Mouse (Mus musculus) spleen, adult 2 months (tissue): ENCODE results near the gene Ankrd23. TPM values are rescaled to one million over a fixed set of nuclear protein-coding genes. Genes with fewer than 3 reads are reported as not detected.

ENCODE experiments used
- DNase-seq, 2 experiments: peaks; one replicate each; pipeline versions ENCODE4 v3.0.0 to v3.0.0-alpha.2; 2012 to 2021; ENCODE audit warnings: low spot score in 2 of 2, low read depth in 1 of 2
- H3K27ac ChIP-seq: fragments of 200-500 bp; 2 replicates; pipeline ENCODE4 v1.5.1; 2012; ENCODE audit warnings: low read length, inconsistent platforms; ENCODE audit not compliant: insufficient read depth
- H3K27me3 ChIP-seq: fragments of 200-500 bp; 2 replicates; pipeline ENCODE4 v1.6.1; 2012; ENCODE audit warnings: mild to moderate bottlenecking, moderate library complexity, low read length, inconsistent platforms; ENCODE audit not compliant: control insufficient read depth, insufficient read depth
- H3K36me3 ChIP-seq: fragments of 200-500 bp; 2 replicates; pipeline ENCODE4 v1.6.1; 2012; ENCODE audit warnings: mild to moderate bottlenecking, low read length, inconsistent platforms; ENCODE audit not compliant: control insufficient read depth, insufficient read depth
- H3K4me1 ChIP-seq: fragments of 200-500 bp; 2 replicates; pipeline ENCODE4 v1.6.1; 2011; ENCODE audit warnings: inconsistent platforms; ENCODE audit not compliant: control insufficient read depth, insufficient read depth, insufficient read length
- H3K4me3 ChIP-seq: fragments of 200-500 bp; 2 replicates; pipeline ENCODE4 v1.5.1; 2011; ENCODE audit warnings: mild to moderate bottlenecking, inconsistent platforms; ENCODE audit not compliant: insufficient read depth, insufficient read length; ENCODE audit errors: extremely low read depth
- CTCF ChIP-seq: fragments of 200-500 bp; IDR thresholded peaks from 2 replicates; pipeline ENCODE4 v1.5.1; 2011; ENCODE audit warnings: mild to moderate bottlenecking, inconsistent platforms; ENCODE audit not compliant: insufficient read depth, insufficient read length, insufficient replicate concordance; ENCODE audit errors: extremely low read depth
- POLR2A ChIP-seq: fragments of 200-500 bp; IDR thresholded peaks from 2 replicates; pipeline ENCODE4 v1.6.1; 2011; ENCODE audit warnings: low read depth, low read length, inconsistent platforms
- WGBS: fragments of 180-500 bp; shearing (Covaris S2); methylation state at CpG from one replicate; pipeline ENCODE4 v1.1.7; 2018; 5-methylcytosine and 5-hydroxymethylcytosine counted together
- polyA plus RNA-seq: library from polyadenylated mRNA; depleted of rRNA; stranded (reverse); fragments of >200 nt; gene quantifications from 2 replicates; pipeline ENCODE4 v1.2.3, GENCODE M21; 2012

The Ankrd23 gene
- polyA plus RNA-seq, 1 experiment: 16.6 TPM

GRCm38 (mm10) chr1:36552506-36552905 lies 15.8 kb upstream of the Ankrd23 start:
- H3K4me3 ChIP-seq: no peak overlapping the region
- 83% methylated on average over 16 of the region's 16 CpGs for WGBS
- H3K27ac ChIP-seq: no peak overlapping the region
- H3K4me1 ChIP-seq: peaks cover 7% of the 10 kb centered on the region
- no peaks in the 10 kb centered on the region for H3K36me3 ChIP-seq
- no peak for TF ChIP-seq POLR2A
- peaks cover 4% of the 10 kb centered on the region; the same call in 1 of the 2 replicates for H3K27me3 ChIP-seq
- DNase-seq: no peak

- TF ChIP-seq CTCF (no peak), POLR2A (no peak)
These were observed 15.2 kb upstream of the Ankrd23 start for GRCm38 (mm10) chr1:36551904-36552303.

GRCm38 (mm10) chr1:36550075-36550863 lies 13.6 kb upstream of the Ankrd23 start:
- 90% methylated on average over 20 of the region's 20 CpGs for WGBS
- no peaks in the 10 kb centered on the region for H3K27me3 ChIP-seq

More at GRCm38 (mm10) chr1:36551904-36552303, 15.2 kb upstream of the Ankrd23 start:
- Histone ChIP-seq H3K27me3 (peaks cover under 1% of the 10 kb centered on the region; the same call in 1 of the 2 replicates), H3K4me1 (peaks cover 7% of the 10 kb centered on the region; the same call in 1 of the 2 replicates), H3K36me3 (no peaks in the 10 kb centered on the region), H3K27ac (no peak overlapping the region), H3K4me3 (no peak overlapping the region)
- DNase-seq: no peak
- 91% methylated on average over 17 of the region's 17 CpGs for WGBS

GRCm38 (mm10) chr1:36549491-36549890 lies 12.8 kb upstream of the Ankrd23 start:
- H3K36me3 ChIP-seq: no peaks in the 10 kb centered on the region
- 87% methylated on average over 18 of the region's 18 CpGs for WGBS
- no peak overlapping the region for H3K27ac ChIP-seq
- no peak overlapping the region for H3K4me3 ChIP-seq
- no peak for TF ChIP-seq POLR2A
- no peak for TF ChIP-seq CTCF
- DNase-seq: no peak
- no peaks in the 10 kb centered on the region for H3K27me3 ChIP-seq
- H3K4me1 ChIP-seq: peaks cover 2% of the 10 kb centered on the region; the same call in 1 of the 2 replicates

More at GRCm38 (mm10) chr1:36550075-36550863, 13.6 kb upstream of the Ankrd23 start:
- DNase-seq: no peak
- H3K27ac ChIP-seq: no peak overlapping the region
- H3K4me3 ChIP-seq: no peak overlapping the region
- H3K4me1 ChIP-seq: peaks cover 2% of the 10 kb centered on the region; the same call in 1 of the 2 replicates
- no peaks in the 10 kb centered on the region for H3K36me3 ChIP-seq
- TF ChIP-seq CTCF (no peak), POLR2A (no peak)

- Histone ChIP-seq H3K4me3 (no peak overlapping the region), H3K27me3 (no peaks in the 10 kb centered on the region), H3K36me3 (no peaks in the 10 kb centered on the region), H3K27ac (no peak overlapping the region), H3K4me1 (peaks cover 2% of the 10 kb centered on the region; the same call in 1 of the 2 replicates)
- no peak for DNase-seq
- WGBS: 84% methylated on average over 8 of the region's 8 CpGs
- no peak for TF ChIP-seq CTCF
- no peak for TF ChIP-seq POLR2A
These were observed 12.1 kb upstream of the Ankrd23 start for GRCm38 (mm10) chr1:36548771-36549170.

- H3K27ac ChIP-seq: no peak overlapping the region
- no peaks in the 10 kb centered on the region for H3K27me3 ChIP-seq
- no peak overlapping the region for H3K4me3 ChIP-seq
- no peaks in the 10 kb centered on the region for H3K36me3 ChIP-seq
- TF ChIP-seq CTCF (no peak), POLR2A (no peak)
- 90% methylated on average over 9 of the region's 9 CpGs for WGBS
- DNase-seq: no peak
- H3K4me1 ChIP-seq: peaks cover 2% of the 10 kb centered on the region; the same call in 1 of the 2 replicates
These were observed 11.4 kb upstream of the Ankrd23 start for GRCm38 (mm10) chr1:36547981-36548598.
